Mouse (Mus musculus): ENCODE measurements around the gene Mgat4e. TPM values are rescaled to one million over a fixed set of nuclear protein-coding genes. Genes with fewer than 3 reads are reported as not detected.

The Mgat4e gene
- polyA plus RNA-seq, 1 experiment from 2014 or later, result not detected

Other genes starting within 250 kb of the Mgat4e start
- 1.1 and 1.2 TPM in 2 replicates for gene Ppfia4, start 216.8 kb downstream of the Mgat4e start, polyA plus RNA-seq (2015; fragmentation: Nextera tagmentation; extraction: Ambion mirVana)
- gene Tmem183a, start 187.7 kb downstream of the Mgat4e start, polyA plus RNA-seq (2015; fragmentation: Nextera tagmentation; extraction: Ambion mirVana), result 58.8 and 67.9 TPM in 2 replicates
- not detected in 2 replicates for gene 4933406M09Rik, start 163.7 kb downstream of the Mgat4e start, polyA plus RNA-seq (2015; fragmentation: Nextera tagmentation; extraction: Ambion mirVana)
- gene Cyb5r1, start 144.1 kb downstream of the Mgat4e start, polyA plus RNA-seq (2015; fragmentation: Nextera tagmentation; extraction: Ambion mirVana), result 20.4 TPM in 2 replicates
- 130 and 138 TPM in 2 replicates for gene Adipor1, start 134.3 kb downstream of the Mgat4e start, polyA plus RNA-seq (2015; fragmentation: Nextera tagmentation; extraction: Ambion mirVana)
- 34.7 and 37.4 TPM in 2 replicates for gene Klhl12, start 94.2 kb downstream of the Mgat4e start, polyA plus RNA-seq (2015; fragmentation: Nextera tagmentation; extraction: Ambion mirVana)
- 19.8 and 23.9 TPM in 2 replicates for gene Rabif, start 55.0 kb downstream of the Mgat4e start, polyA plus RNA-seq (2015; fragmentation: Nextera tagmentation; extraction: Ambion mirVana)
- gene Kdm5b, start 10.5 kb upstream of the Mgat4e start, polyA plus RNA-seq (2015; fragmentation: Nextera tagmentation; extraction: Ambion mirVana), result 7.6 and 7.7 TPM in 2 replicates
- gene Syt2, start 97.0 kb upstream of the Mgat4e start, polyA plus RNA-seq (2015; fragmentation: Nextera tagmentation; extraction: Ambion mirVana), result 0.08 TPM in 2 replicates